Mouse (Mus musculus) forebrain, embryonic 13.5 days (tissue): ENCODE measurements around the gene Fam183b. TPM values are rescaled to one million over a fixed set of nuclear protein-coding genes. Genes with fewer than 3 reads are reported as not detected.
"Not testable (repeated sequence)": the region's sequence is repeated elsewhere in the genome, so short reads cannot be mapped to it uniquely, and the experiment has no call there.

ENCODE experiments used
- ATAC-seq: fragments of 200-750 bp; cut with Nextera tagmentation; 2 replicates; pipeline ENCODE4 v1.8.0; 2017
- H3K27ac ChIP-seq: fragments of 300-500 bp; sonication (generic); 2 replicates; pipeline ENCODE4 v1.5.1; 2015; ENCODE audit warnings: inconsistent platforms, mild to moderate bottlenecking, moderate library complexity
- H3K27me3 ChIP-seq: fragments of 300-500 bp; sonication (generic); 2 replicates; pipeline ENCODE4 v1.6.1; 2015; ENCODE audit warnings: mild to moderate bottlenecking, inconsistent platforms
- H3K36me3 ChIP-seq: fragments of 300-500 bp; sonication (generic); 2 replicates; pipeline ENCODE4 v1.6.1; 2015; ENCODE audit warnings: mild to moderate bottlenecking, inconsistent platforms; ENCODE audit not compliant: poor library complexity, severe bottlenecking
- H3K4me1 ChIP-seq: fragments of 300-500 bp; sonication (generic); 2 replicates; pipeline ENCODE4 v1.6.1; 2015; ENCODE audit warnings: inconsistent platforms
- H3K4me2 ChIP-seq: fragments of 300-500 bp; sonication (generic); 2 replicates; pipeline ENCODE4 v1.6.1; 2015; ENCODE audit warnings: inconsistent platforms, mild to moderate bottlenecking, moderate library complexity
- H3K4me3 ChIP-seq: fragments of 300-500 bp; sonication (generic); 2 replicates; pipeline ENCODE4 v1.5.1; 2015; ENCODE audit warnings: mild to moderate bottlenecking, inconsistent platforms
- H3K9ac ChIP-seq: fragments of 300-500 bp; sonication (generic); 2 replicates; pipeline ENCODE4 v1.6.1; 2015; ENCODE audit warnings: mild to moderate bottlenecking, inconsistent platforms
- H3K9me3 ChIP-seq: fragments of 300-500 bp; sonication (generic); replicated peaks from 2 replicates; pipeline ENCODE4 v1.6.1; 2016; ENCODE audit warnings: inconsistent platforms
- WGBS: fragments of 180-500 bp; shearing (Covaris S2); methylation state at CpG from one replicate; pipeline ENCODE4 v1.1.7; 2015; 5-methylcytosine and 5-hydroxymethylcytosine counted together
- polyA plus RNA-seq: library from polyadenylated mRNA; unstranded; fragments of >200 nt; fragmentation: Nextera tagmentation; extraction: Ambion mirVana; gene quantifications from 2 replicates; pipeline ENCODE4 v1.2.1, GENCODE M21; 2015

Fam183b gene
- polyA plus RNA-seq, 1 experiment from 2014 or later, result 2.9 TPM

GRCm38 (mm10) chr11:58751096-58751495 is 50.7 kb downstream of the Fam183b start:
- not testable (repeated sequence) for H3K27ac ChIP-seq, H3K9me3 ChIP-seq, ATAC-seq, H3K4me1 ChIP-seq, H3K36me3 ChIP-seq, H3K4me3 ChIP-seq, H3K4me2 ChIP-seq, H3K27me3 ChIP-seq, H3K9ac ChIP-seq
- 80% methylated on average over 18 of the region's 18 CpGs for WGBS

Other genes starting within 250 kb of the Fam183b start
- not detected in 2 replicates for gene Olfr328, start 246.3 kb downstream of the Fam183b start, polyA plus RNA-seq
- gene Olfr224, start 231.4 kb downstream of the Fam183b start, polyA plus RNA-seq, result not detected in 2 replicates
- not detected in 2 replicates for gene Olfr325, start 224.2 kb downstream of the Fam183b start, polyA plus RNA-seq
- not detected in 2 replicates for gene Olfr324, start 206.8 kb downstream of the Fam183b start, polyA plus RNA-seq
- gene 2210407C18Rik, start 185.9 kb downstream of the Fam183b start, polyA plus RNA-seq, result not detected in 2 replicates
- not detected in 2 replicates for gene Olfr323, start 171.5 kb downstream of the Fam183b start, polyA plus RNA-seq
- gene Trim58, start 161.5 kb downstream of the Fam183b start, polyA plus RNA-seq, result 0.10 TPM in 1 of 2 replicates, not detected in the other
- not detected in 2 replicates for gene Olfr322, start 143.2 kb downstream of the Fam183b start, polyA plus RNA-seq
- not detected in 2 replicates for gene Olfr320, start 120.9 kb downstream of the Fam183b start, polyA plus RNA-seq
- not detected in 2 replicates for gene Olfr319, start 102.8 kb downstream of the Fam183b start, polyA plus RNA-seq
- not detected in 2 replicates for gene Olfr318, start 77.9 kb downstream of the Fam183b start, polyA plus RNA-seq
- gene Olfr317, start 62.7 kb downstream of the Fam183b start, polyA plus RNA-seq, result 0.09 TPM in 1 of 2 replicates, not detected in the other
- not detected in 2 replicates for gene Olfr316, start 49.2 kb downstream of the Fam183b start, polyA plus RNA-seq
- not detected in 2 replicates for gene Olfr315, start 28.8 kb downstream of the Fam183b start, polyA plus RNA-seq
- gene Olfr314, start 19.0 kb downstream of the Fam183b start, polyA plus RNA-seq, result not detected in 2 replicates
- gene Olfr313, start 13.0 kb upstream of the Fam183b start, polyA plus RNA-seq, result not detected in 2 replicates
- gene Olfr312, start 27.3 kb upstream of the Fam183b start, polyA plus RNA-seq, result not detected in 2 replicates
- gene Olfr311, start 37.3 kb upstream of the Fam183b start, polyA plus RNA-seq, result not detected in 2 replicates
- gene Gm12258, start 45.2 kb upstream of the Fam183b start, polyA plus RNA-seq, result 14.3 and 18.4 TPM in 2 replicates
- 10.5 and 10.9 TPM in 2 replicates for gene 2810021J22Rik, start 65.3 kb upstream of the Fam183b start, polyA plus RNA-seq
- 4.8 and 4.9 TPM in 2 replicates for gene Zfp39, start 102.3 kb upstream of the Fam183b start, polyA plus RNA-seq
- not detected in 2 replicates for gene Btnl10, start 115.9 kb upstream of the Fam183b start, polyA plus RNA-seq
- gene Rnf187, start 137.0 kb upstream of the Fam183b start, polyA plus RNA-seq, result 368 and 373 TPM in 2 replicates
- gene Hist3h2ba, start 147.0 kb upstream of the Fam183b start, polyA plus RNA-seq, result 315 and 321 TPM in 2 replicates
- gene Hist3h2a, start 152.7 kb upstream of the Fam183b start, polyA plus RNA-seq, result 126 and 132 TPM in 2 replicates
- gene Trim17, start 152.7 kb upstream of the Fam183b start, polyA plus RNA-seq, result 0.96 and 1.3 TPM in 2 replicates
- gene Trim11, start 176.1 kb upstream of the Fam183b start, polyA plus RNA-seq, result 19.4 and 22.9 TPM in 2 replicates